Mouse (Mus musculus): Measurements from ENCODE around the gene Lamc1.

GRCm38 (mm10) chr1:153310190-153310589, 22.4 kb downstream of the Lamc1 start:
- TF ChIP-seq CTCF (IDR thresholded peaks at IDR 0.05; ENCODE audit: low read depth) (no peak), EP300 (IDR thresholded peaks at IDR 0.05; ENCODE audit: low read depth) (no peak)
